Mouse (Mus musculus) mouse trophoblast stem cell (cell line): ENCODE data around the gene Ugt1a1.

Experiments
- in situ Hi-C, 2 experiments: fragments of 300-500 bp; cut with MseI, MboI; formaldehyde crosslinking; loops; 2 replicates in 1 of 2; 3 replicates in 1 of 2; pipeline ENCODE4 v1.15.1; 2025

The Ugt1a1 gene

DNA sequence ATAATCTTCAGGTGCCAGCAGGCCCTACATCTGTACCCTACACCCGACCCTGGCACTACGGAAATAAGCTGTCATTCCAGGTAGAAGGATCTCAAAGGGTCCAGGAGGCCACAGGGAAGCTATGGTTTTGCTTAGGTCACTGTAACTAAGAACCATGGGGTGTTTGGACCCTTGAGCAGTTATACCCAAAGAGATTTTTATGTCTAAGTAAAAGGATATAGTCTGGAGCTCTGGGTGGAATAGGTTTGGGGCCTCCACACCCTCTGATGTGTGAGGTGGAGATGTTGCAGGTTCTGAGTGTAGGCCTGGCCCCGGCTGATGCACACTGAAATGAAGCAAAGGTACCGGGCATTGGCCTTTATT, 22.5 kb downstream of the Ugt1a1 start:
- in situ Hi-C loops: no loop called here

GRCm38 (mm10) chr1:88234646-88235045, 22.9 kb downstream of the Ugt1a1 start:
- in situ Hi-C loops: no loop called here

GRCm38 (mm10) chr1:88235046-88235893, 23.5 kb downstream of the Ugt1a1 start:
- in situ Hi-C loops: no loop called here

GRCm38 (mm10) chr1:88235894-88236415, 24.2 kb downstream of the Ugt1a1 start:
- in situ Hi-C loops: no loop called here

DNA sequence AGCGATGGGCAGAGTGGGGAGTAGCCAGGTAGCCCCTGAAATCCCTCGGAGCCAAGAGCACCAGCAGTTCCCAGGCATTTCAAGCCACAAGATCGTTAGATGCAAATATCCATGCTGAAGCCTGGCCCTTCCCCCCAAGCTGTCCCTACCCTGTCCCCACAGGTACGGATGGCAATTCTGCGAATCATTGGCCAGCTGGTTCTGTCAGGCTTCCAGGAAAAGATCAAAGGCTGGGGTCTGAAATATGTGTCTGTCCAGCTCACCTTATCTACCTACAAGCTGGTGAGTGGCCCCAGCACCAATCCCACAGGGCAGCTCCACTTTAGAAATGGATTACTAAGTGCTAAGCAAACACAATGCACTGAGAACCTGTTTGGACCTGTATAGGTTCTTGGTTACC, 25.6 kb downstream of the Ugt1a1 start:
- in situ Hi-C loops: no loop called here

DNA sequence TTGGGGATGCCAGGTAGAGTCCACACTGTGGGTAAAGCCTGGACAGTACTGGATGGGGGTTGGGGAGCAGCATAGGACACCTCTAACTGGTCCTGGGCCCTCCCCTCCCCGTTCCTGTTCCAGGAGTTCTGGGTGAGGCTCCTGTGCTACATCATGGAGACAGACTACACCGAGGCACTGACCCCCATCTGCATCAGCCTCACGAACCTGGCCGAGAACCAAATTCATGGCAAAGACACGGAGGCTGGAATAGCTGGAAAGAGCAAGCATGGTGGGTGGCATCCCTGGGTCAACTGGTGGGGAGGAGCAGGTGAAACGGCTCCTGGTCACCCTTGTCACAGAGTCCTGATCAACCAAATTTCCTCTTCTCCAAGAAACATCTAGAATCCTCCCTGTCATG, 27.0 kb downstream of the Ugt1a1 start:
- in situ Hi-C loops: no loop called here

GRCm38 (mm10) chr1:88240072-88240471, 28.3 kb downstream of the Ugt1a1 start:
- in situ Hi-C loops: no loop called here

- in situ Hi-C loops: no loop called here
Observed at GRCm38 (mm10) chr1:88240579-88240978, 28.8 kb downstream of the Ugt1a1 start.

- in situ Hi-C loops: no loop called here
Observed at GRCm38 (mm10) chr1:88243861-88244260, 32.1 kb downstream of the Ugt1a1 start.

GRCm38 (mm10) chr1:88245881-88246280, 34.1 kb downstream of the Ugt1a1 start:
- in situ Hi-C loops: no loop called here

DNA sequence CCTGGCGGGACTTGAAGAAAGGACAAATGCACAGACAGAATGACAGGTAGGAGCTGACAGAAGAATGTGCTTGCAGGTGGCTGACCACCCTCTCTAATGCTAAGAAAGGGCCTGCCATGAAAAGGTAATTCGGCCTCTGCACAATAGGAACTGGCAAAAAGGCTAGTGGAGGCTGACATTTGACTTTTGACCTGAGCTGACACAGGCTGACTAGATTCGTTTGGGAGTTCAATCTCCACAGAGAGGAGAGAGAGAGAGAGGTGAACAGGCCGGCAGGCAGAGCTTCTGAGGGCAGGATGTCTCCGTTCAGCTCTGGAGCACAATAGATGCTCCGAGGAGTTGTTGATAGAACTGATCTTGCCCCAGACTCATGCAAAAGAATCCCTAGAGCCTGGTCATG, 34.6 kb downstream of the Ugt1a1 start:
- in situ Hi-C loops: no loop called here

DNA sequence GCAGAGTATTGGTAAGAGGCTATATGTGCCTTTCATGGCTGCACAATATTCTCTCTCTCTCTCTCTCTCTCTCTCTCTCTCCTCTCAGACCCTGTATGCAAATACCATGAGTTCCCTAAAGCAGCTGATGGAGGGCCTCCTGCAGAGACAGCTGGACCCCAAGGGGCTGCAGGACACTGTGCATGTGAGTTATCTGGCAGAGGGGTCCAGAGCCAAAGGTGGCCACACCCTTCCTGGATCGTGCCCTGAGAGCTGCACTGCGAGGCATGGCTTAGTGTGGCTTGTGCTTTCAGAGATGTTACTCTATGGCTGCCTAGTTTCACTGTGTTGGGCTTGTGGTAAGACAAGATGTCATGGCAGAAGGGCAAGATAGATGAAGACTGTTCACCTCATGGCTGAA, 35.9 kb downstream of the Ugt1a1 start:
- in situ Hi-C loops: no loop called here

DNA sequence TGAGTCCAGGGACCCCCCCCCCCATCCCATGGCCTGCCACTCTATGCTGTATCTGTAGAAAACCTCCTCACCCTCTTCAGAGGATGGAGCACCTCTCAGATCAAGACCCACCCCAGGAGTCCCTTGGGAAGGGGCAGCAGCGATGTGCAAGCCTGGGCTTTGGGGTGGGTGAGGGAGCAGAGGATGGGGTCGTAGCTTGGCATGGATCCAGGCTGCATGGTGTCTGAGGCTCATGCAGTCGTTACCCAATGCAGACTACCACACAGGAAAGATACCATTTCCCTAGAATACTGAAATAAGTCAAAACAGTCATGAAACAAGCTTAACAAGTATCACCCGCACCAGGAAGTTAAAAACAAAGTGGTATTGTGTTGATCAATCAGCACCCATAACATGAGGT, 36.9 kb downstream of the Ugt1a1 start:
- in situ Hi-C loops: no loop called here

DNA sequence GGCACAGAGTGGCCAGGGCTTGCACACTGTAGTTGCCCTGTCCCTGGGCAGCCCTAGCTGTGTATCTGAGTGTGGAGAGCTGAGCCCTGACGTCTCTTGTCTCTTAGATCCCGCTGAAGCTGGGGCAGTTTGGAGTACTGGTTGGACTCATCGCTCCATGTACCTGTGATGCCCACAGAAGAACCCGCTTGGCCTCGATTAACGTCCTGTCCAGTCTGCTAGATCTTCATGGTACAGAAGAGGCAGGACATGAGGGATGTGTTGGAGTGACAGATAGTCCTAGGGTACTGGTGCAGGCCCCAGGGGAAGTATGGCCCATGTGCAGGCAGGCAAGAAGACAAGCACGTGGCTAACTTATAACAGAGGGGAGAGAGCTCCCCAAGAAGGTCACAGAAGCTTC, 37.8 kb downstream of the Ugt1a1 start:
- in situ Hi-C loops: no loop called here

- in situ Hi-C loops: no loop called here
Observed at GRCm38 (mm10) chr1:88250023-88250422, 38.3 kb downstream of the Ugt1a1 start.

DNA sequence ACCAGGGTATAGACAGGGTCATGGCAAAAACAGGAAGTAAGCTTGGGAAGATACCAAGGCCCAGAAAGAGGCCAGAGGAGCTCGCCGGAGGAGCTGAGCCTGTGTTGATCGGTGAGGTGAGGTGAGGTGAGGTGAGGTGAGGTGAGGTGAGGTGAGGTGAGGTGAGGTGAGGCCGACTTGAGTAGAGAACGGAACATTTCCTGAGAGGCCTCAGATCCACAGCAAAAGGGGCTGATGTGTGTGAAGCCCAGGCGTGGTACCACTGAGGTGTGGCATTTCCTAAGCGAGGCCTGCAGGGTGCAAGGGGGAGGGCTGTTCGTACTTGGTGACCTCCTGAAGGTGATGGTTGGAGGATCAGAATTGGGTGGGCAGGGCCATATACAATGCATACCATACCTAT, 41.3 kb downstream of the Ugt1a1 start:
- in situ Hi-C loops: no loop called here

DNA sequence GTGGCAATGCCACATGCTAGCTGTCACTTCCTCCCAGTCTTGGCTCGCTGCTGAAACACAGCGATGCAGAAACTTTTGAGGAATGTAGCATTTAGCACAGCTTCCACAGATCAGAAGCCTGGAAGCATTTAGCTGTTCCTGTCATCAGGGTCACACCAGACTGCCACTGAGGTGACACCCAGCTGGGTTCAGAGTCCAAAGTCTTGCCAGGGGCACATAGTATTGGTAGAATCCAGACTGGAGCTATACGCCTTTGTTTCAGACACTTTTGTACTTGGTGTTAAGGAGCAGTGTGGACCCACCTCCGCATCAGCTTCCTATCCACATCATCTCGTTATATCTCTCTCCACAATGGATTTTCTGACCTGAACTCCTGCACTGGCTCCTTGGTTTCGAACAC, 41.8 kb downstream of the Ugt1a1 start:
- in situ Hi-C loops: no loop called here

- in situ Hi-C loops: no loop called here
Observed at GRCm38 (mm10) chr1:88254793-88255465, 43.2 kb downstream of the Ugt1a1 start.

DNA sequence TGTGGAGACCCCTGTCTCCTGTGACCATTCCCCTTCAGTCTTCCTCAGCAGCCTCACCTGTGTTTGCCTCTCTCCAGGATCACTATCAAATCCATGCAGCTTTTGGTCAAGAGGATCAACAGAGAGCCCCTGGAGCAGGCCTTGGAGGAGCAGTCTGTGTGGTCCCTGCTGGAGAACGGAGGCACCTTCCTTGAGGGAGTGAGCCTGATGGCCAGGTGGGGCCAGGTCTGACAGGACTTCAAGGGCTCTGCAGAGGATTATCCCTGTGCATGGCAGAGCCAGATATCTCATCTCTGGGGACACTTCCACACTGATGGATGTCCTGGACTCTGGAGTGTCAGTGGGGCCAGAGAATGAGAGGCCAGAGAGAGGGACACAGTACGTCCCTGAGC, 43.7 kb downstream of the Ugt1a1 start:
- in situ Hi-C loops: no loop called here

DNA sequence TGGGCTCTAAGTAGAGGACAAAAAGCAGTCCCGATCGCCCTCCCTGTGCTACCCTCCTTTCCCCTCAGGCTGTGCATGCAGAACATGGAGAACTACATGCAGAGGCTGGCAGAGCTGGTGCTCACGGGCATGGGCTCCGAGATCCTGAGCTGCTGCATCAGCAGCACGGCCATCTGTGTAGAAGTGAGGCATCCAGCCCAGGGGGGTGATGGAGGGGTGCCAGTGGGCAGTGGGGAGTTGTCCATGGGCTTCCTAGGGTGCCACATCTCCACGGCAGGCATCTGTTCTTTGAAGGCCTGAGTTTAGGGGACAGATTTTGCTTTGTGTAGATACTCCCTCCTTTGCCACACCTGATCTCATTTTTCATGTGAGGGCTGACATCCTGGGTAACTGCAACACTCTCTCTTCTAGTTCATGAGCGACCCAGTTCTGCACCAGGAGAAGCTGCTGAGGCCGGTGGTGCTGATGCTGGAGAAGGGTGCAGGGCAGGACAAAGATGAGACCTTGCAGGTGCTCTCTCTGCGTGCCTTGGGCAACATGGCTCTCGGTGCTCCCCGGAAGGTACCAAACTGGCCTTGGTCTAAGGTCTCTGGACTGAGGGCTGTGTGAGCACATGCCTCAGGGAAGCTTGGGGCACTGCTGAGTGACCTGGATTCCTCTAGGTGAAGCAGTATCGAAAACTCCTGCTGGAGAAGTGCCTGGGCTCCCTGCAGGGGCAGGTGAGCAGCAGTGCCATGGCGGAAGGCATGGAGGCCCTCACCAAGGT, 44.4 kb downstream of the Ugt1a1 start:
- in situ Hi-C loops: no loop called here

DNA sequence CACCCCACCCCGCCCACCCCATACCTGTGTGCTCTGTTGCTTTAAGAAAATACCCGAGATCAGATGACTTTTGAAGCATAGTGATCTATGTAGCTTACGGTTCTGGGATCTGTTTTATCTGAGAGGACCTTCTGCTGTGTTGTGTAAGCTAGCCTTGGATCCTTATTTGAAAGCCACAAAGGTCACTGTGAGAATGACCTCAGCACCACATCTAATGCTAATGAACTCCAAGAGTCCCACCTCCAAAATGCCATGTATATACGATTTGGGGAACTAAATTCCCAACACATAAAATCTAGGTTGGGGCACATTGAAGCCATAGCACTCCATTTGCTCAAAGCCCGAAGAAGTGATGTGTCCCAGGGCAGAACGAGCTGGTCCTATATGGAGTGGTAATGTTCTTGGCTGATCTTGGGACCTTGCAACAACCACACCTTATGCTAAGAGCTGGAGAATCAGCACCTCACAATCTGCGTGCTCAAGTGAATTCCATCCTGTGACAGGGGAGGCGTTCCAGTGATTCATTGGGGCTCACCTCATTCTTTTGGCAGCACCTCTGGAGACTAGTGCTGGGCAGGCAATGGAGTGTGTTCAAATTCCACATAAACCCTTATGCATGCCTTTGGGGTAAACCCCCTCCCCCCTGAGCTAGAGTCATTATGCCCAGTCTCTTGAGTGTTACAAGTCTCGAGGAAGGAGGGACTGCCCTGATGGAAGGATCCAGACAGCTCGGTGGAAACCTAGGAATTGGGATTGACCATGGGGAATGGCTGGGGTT, 45.3 kb downstream of the Ugt1a1 start:
- in situ Hi-C loops: no loop called here

DNA sequence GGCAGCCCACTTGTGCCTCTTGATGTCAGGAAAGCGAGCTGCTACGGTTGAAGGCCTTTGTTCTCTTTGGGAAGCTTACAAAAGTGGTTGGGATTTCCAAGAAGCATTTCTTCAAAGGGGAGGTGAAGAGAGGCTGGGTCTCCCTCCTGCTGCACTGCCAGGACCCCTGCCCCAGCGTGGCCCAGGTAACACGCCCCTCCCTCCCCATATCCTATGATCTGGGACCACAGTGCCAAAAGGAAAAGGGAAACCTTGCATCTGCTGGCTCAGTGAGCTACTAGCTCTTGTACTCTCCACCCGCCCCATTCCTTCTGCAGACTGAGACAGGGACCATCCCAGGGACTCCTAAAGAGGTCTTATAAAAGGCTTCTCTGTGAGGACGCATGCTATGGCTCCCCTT, 45.9 kb downstream of the Ugt1a1 start:
- in situ Hi-C loops: no loop called here
